Mouse (Mus musculus): ENCODE data around the gene Taf12. TPM values are rescaled to one million over a fixed set of nuclear protein-coding genes. Genes with fewer than 3 reads are reported as not detected.
"Not testable (repeated sequence)": the region's sequence is repeated elsewhere in the genome, so short reads cannot be mapped to it uniquely, and the experiment has no call there.

Gene Taf12
- total RNA-seq, 4 experiments from 2014 or later: 15.7 to 22.4 (median 20.4) TPM

DNA sequence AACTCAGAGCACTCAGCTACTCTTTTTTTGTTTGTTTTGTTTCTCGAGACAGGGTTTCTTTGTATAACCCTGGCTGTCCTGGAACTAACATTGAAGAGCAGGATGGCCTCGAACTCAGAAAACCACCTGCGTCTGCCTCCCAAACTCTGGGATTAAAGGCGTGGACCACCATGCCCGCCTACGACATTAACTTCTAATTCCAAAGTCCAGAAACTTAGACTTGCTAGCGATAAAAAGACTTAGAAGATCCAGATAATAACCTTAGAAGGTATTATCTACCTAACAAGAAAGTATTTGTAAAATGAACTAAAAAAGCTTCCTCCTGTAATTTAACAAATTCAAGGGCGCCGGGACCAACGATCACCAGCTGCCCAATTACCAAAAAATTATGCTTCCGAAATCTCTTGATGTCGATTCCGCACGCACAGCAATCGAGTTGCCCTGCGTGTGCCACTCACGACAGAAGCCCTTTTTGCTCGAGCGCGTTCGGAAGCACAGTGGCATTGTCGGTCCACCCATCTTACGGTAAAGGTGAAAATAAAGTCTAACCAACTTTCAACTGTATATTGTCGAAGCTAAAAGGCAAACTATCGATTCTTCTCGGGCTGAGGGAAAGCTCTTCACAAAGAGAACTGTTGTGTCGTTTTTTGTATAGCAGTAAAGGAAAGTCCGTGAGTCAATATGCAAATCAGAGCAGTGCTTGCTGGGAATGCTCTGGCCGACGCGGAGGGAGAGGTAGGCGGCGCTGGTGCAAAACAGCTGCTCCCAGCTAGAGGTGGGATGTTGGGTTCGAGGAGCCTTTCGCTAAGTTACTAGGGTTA, 4.2 kb upstream of the Taf12 start:
- DNase-seq (ENCODE audit: low spot score in 2 of 2): peak; percentile 81 to 86

DNA sequence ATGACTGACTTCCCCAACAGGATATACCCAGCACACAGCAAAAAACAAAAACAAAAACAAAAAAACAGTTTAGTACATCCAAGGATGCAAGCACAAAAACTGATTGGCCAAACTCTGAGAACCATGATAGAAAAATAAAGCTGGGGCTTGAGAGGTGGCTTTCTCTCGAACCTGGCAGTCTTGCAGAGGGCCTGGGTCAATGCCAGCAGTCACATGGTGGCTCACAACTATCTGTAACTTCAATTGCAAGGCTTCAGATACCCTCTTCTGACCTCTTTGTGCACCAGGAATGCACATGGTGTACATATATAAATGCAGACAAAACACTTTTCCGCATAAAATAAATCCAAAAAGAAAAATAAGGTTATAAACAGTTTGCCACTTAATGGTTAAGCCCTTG, 1.0 kb upstream of the Taf12 start:
- DNase-seq (ENCODE audit: low spot score in 2 of 2): no peak

DNA sequence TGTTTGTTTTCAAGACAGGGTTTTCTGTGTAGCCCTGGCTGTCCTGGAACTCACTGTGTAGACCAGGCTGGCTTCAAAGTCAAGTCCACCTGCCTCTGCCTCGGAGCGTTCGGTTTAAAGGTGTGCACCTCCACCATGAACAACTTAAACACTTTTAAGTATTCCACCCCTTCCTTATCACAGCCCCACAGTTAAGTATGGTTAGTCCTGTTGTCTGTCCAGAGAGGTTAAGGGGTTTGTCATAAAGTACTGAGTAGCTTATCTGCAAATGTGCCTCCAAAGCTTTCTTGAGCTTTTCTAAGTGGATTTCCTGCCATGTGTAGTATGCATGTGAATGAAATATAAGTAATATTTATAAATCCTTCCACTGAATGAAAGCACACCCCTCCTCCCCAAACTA, 1.8 kb downstream of the Taf12 start:
- no peak for DNase-seq (ENCODE audit: low spot score in 2 of 2)

- not testable (repeated sequence) for DNase-seq (ENCODE audit: low spot score in 2 of 2)
These were observed 14.7 kb downstream of the Taf12 start for GRCm38 (mm10) chr4:132288840-132289239.

GRCm38 (mm10) chr4:132291056-132291455, 16.9 kb downstream of the Taf12 start:
- DNase-seq (ENCODE audit: low spot score in 2 of 2): no peak

DNA sequence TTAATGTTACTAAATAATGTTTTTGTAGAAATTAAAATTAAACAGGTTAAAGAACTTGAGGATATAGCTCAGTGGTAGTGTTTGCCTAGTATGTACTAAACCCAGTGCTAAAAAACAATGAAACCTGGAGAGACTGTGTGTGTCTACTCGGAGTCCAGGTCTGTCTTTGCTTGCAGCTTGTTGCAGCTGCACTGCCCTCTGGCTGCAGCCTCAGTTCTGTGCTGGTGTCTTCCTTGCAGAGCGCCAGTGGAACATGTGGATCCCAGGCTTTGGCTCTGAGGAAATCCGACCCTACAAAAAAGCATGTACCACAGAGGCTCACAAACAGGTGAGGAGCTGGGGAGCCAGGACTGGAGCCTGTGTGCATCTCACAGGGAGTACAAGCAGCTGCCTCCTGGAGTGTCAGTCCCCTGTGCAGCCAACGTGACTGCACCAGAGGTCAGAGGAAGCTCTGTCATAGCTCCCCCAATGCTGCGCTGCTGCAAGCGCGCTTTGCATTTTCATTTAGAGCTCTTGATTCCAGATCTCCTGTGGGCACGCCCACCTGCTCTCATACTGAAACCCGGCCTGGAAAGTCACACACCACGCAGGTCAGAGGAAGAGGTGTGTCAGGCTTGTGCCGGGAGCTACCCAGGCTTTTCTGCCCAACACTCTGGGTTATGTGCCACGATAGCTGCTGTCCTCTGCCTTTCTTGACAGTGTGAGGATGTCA, 17.6 kb downstream of the Taf12 start:
- DNase-seq (ENCODE audit: low spot score in 2 of 2): no peak

- no peak for DNase-seq (ENCODE audit: low spot score in 2 of 2)
These were observed 18.8 kb downstream of the Taf12 start for GRCm38 (mm10) chr4:132292988-132293387.

DNA sequence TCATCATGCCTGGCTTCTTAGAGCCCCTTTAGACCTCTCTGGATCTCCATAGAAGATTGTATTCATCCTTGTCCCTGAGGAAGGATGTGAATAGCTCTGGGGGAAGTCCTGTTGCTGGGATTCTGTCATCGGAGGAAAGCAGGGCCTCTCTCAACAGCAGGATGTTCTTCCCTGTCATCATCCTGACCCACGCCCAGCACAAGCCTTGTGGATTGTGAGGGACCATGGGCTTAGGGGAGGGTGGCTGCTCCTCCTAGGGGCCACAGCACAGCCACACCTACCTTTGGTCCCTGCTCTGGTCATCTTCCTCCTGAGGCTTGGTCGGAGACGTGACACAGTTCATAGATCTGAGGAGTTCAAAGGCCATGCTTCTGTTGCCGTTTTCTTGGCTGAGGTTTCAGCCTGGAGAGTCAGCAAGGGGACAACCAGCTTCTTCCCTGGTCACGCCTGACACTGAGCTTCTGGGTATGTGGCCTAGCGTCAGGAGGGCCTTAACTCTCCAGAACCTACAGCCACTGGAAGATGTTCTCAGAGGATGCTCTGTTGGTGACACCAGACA, 19.6 kb downstream of the Taf12 start:
- DNase-seq (ENCODE audit: low spot score in 2 of 2): no peak

DNA sequence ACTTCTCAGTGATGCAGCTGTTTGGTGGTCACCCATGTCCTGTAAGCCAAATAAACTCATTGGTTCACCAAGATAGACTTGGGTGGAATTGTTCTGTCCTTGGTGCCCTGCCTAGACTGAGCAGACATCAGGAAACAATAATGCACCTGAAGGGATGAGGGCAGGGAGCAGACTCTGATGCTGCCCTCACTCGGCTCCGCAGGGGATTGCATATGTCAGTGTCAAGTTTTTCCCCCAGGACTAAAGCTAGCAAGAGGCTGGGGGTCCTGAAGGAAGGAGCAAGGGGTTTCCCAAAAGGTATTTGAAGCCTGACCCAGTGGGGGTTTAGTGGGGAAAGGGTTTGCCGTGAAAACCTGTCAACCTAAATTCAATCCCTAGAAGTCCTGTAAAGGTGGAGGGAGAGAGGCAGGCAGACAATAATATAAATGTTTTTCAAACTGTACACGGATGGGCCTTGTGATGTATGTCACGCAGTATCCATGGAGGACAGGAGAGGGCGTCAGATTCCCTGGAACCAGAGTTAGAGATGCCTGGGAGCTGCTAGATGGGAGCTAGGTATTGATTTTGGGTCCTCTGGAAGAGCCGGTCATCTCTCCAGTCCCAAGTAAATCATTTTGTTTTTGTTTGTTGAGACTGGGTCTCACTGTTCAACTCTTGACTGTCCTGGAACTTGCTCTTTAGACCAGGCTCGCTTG, 21.7 kb downstream of the Taf12 start:
- no peak for DNase-seq (ENCODE audit: low spot score in 2 of 2)

- DNase-seq (ENCODE audit: low spot score in 2 of 2): no peak
These were observed 25.7 kb downstream of the Taf12 start for GRCm38 (mm10) chr4:132299849-132300248.

- no peak for DNase-seq (ENCODE audit: low spot score in 2 of 2)
These were observed 27.3 kb downstream of the Taf12 start for GRCm38 (mm10) chr4:132301486-132301885.

GRCm38 (mm10) chr4:132301965-132302938, 28.1 kb downstream of the Taf12 start:
- DNase-seq (ENCODE audit: low spot score in 2 of 2): no peak

DNA sequence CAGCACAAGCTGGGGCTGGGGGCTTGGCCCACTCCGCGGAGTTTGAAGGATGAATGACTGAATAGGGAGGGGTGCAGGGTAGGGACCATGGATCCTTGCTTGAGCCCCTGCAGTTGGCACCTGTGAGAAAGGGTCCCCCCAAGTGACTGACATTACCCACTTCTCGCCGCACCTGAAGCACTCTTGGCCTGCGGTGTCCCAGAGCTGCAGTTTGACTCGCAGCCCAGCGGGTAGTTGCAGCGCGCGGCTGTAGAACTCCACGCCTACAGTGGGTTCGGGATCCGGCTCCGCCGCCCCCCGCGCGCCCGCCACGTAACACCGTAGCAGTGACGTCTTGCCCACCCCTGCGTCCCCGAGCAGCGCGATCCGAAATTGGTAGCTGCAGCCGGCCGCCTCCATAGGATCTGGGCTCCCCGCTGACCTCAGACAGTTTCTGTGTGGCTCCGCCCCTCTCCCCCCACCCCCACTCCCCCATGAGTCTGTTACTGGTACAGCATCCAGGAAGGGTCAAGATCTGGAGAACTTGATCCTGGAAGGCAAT, 28.8 kb downstream of the Taf12 start, which contains the start of gene Rab42:
Rab42 (minus strand) TSS at position 447 of the 541 bp plus-strand sequence.
- peak; percentile 54 to 62 for DNase-seq (ENCODE audit: low spot score in 2 of 2)

DNA sequence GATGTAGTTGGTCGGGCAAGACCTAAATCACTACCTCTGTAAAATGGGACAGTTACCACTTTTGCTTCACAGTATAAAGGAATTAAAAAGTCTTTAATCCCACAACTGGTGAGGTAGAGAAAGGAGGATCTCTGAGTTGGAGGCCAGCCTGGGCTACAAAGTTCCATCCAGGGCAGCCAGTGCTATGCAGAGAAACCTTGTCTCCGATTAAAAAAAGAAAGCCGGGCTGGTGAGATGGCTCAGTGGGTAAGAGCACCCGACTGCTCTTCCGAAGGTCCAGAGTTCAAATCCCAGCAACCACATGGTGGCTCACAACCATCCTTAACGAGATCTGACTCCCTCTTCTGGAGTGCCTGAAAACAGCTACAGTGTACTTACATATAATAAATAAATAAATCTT, 29.3 kb downstream of the Taf12 start:
- not testable (repeated sequence) for DNase-seq (ENCODE audit: low spot score in 2 of 2)

DNA sequence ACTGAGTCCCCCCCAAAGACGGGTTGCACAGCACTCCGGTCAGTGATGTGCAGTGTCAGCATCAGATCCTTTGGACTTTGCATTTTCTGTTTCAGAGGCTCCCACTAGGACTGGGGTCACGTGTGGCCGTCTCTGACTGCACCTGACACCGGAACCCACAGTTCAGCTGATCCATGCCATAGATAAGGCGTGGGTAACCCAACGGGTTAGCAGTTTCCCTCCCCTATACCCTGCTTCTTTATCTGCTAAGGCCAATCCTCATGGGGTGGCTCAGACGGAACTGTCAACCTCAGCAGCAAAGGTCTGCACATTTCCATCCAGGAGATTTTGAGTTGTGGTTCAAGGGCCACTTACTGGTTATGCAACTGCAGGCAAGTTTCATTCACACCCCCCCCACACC, 31.1 kb downstream of the Taf12 start:
- DNase-seq (ENCODE audit: low spot score in 2 of 2): no peak

DNA sequence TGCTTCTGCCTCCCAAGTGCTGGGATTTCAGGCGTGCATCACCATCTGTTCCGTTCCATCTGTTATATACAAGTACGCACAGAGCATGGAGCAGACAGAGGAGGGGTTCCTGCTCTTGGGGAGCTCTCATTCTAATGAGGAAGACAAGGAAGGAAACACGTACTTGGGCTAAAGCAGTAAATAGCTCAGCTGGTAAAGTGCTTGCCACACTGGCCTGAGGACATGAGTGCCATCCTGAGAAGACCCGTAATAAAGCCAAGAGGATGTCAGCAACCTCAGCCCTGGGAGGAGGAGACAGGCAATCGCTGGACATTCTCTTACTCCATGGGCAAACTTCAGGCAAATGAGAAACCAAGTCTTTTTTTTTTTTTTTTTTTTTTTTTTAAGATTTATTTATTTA, 31.8 kb downstream of the Taf12 start:
- no peak for DNase-seq (ENCODE audit: low spot score in 2 of 2)

- DNase-seq (ENCODE audit: low spot score in 2 of 2): peak; percentile 88 to 91
These were observed 34.4 kb downstream of the Taf12 start for GRCm38 (mm10) chr4:132308437-132309139.

DNA sequence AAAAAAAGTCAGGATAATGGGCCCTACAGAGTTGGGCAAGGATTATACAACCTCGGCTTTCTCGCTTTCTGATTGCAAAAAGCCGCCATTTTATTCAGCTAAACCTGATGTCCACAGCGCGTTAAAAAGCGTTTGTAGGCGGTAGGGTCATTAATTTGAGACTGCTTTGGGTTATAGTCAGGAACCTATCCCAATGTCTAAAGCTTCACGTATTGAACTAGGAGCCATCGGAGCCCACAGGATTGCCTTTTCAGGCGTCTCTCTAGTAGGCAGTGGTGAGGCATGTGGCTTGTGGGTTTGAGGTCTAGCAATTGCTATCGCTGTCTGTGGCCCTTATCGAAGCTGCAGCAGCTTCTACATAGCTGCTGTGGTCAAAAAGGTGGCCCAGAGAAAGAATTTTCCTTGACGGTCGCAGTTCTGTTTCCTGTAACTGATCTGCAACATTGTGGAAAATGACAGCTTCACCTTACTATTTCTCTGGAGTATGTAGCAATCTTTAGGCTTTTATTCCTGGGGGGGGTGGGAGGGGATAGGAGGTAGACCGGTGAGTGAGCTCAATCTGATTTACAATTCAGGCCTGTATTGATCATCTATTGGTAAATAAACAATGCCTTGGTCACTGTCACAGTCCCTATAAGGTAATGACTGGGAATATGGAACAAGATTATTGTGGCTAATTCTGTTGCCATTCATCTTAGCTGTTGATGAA, 35.1 kb downstream of the Taf12 start:
- no peak for DNase-seq (ENCODE audit: low spot score in 2 of 2)
